Mouse (Mus musculus): ENCODE measurements around the gene Tacstd2.
"Not testable (repeated sequence)": the region's sequence is repeated elsewhere in the genome, so short reads cannot be mapped to it uniquely, and the experiment has no call there.

Tacstd2 gene

GRCm38 (mm10) chr6:67535777-67536054, at the start of gene Tacstd2:
Tacstd2 (minus strand) TSS chr6:67535796.
- DNase-seq: peak; percentile 30 to 34

- no peak for DNase-seq
These were observed 30.7 kb upstream of the Tacstd2 start for GRCm38 (mm10) chr6:67566270-67566669.

GRCm38 (mm10) chr6:67555376-67555775, 19.8 kb upstream of the Tacstd2 start:
- DNase-seq: no peak

- peak; percentile 10 to 58 for DNase-seq
These were observed 14.0 kb upstream of the Tacstd2 start for GRCm38 (mm10) chr6:67549550-67549949.

GRCm38 (mm10) chr6:67535005-67535776, 405 bp downstream of the Tacstd2 start:
- peak in 1 of 2 experiments; percentile 42 for DNase-seq

GRCm38 (mm10) chr6:67534191-67535004, 1.2 kb downstream of the Tacstd2 start:
- DNase-seq: no peak

GRCm38 (mm10) chr6:67532665-67533440, 2.7 kb downstream of the Tacstd2 start:
- DNase-seq: peak; percentile 63 to 73

- no peak for DNase-seq
These were observed 3.8 kb downstream of the Tacstd2 start for GRCm38 (mm10) chr6:67531822-67532162.

GRCm38 (mm10) chr6:67530992-67531821, 4.4 kb downstream of the Tacstd2 start:
- DNase-seq: peak; percentile 46 to 66

- DNase-seq: no peak
These were observed 9.2 kb downstream of the Tacstd2 start for GRCm38 (mm10) chr6:67526356-67526755.

GRCm38 (mm10) chr6:67510752-67511151, 24.8 kb downstream of the Tacstd2 start:
- DNase-seq: peak; percentile 39 to 77

GRCm38 (mm10) chr6:67501938-67502337, 33.7 kb downstream of the Tacstd2 start:
- DNase-seq: not testable (repeated sequence)

GRCm38 (mm10) chr6:67491755-67492154, 43.8 kb downstream of the Tacstd2 start, which contains the start of gene Il23r:
Il23r (minus strand) TSS chr6:67491855.
- DNase-seq: no peak
